16 mouse cellular contexts compared by ENCODE assay signal in the genomic region with DNA sequence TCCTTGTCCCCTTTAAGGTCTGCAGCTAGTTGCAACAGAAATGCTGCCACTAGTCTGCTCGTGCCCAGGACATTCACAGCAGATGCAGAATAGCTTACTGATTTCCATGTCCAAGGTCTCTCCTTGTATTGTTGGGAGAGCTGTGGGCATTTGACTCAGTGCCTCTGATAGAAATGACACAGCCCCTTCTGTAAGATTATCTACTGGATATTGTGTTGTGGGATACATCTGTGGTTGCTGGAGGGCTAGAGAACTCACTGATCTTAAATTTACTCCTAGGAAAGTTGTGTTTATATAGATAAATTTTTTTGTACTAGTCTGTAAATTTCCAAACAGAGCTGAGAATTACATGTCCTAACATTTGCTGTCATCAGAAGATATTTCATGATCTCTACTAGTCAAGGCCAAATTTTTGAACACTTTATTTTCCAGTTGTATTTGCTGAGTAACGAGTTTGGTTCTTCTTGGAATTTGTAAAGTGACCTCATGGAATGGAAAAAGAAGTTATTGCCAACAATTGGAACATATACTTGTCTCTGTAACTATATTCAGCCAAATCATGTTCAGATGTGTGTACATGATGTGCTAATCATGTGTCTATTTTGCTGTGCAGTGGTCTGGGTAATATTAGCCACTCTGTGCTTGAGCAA.
DNase-seq lines count a peak whose midpoint lies in the region; ATAC-seq and TF ChIP-seq lines count a peak whose summit lies in the region.
"Had no signal": no experiment of that assay in that cellular context is flagged by ENCODE, and none has a peak within 500 bp of the region (broad histone marks: within the 10 kb centered on the region; RNA-seq: fewer than 3 reads in every experiment).

No protein-coding gene starts in this region.

- peak overlapping the region; percentile 78 for H3K27ac ChIP-seq in gastrocnemius, adult 2 months
- H3K27ac ChIP-seq in lung, postnatal 0 days (ENCODE audit: low read length): peak overlapping the region; percentile 77
- H3K27ac ChIP-seq: heart, adult 2 months; hindbrain, embryonic 14.5 days; limb, embryonic 12.5 days; liver, embryonic 13.5 days had no signal

- no peak for TF ChIP-seq CTCF in gastrocnemius, adult 2 months (IDR thresholded peaks at IDR 0.05)
- TF ChIP-seq CTCF in lung, postnatal 0 days (IDR thresholded peaks at IDR 0.05): no peak

- H3K27me3 ChIP-seq in lung, postnatal 0 days (replicated peaks; ENCODE audit: insufficient read depth, low read length): no peaks in the 10 kb centered on the region
- H3K27me3 ChIP-seq: limb, embryonic 12.5 days; liver, embryonic 13.5 days had no signal

- TF ChIP-seq EP300 in lung, postnatal 0 days (IDR thresholded peaks at IDR 0.05): peak; percentile 55

- peak; percentile 66 for ATAC-seq in lung, postnatal 0 days
- ATAC-seq: forebrain, embryonic 16.5 days; intestine, embryonic 16.5 days had no signal

- H3K9ac ChIP-seq in lung, postnatal 0 days (replicated peaks; ENCODE audit: low read depth): no peak overlapping the region
- H3K9ac ChIP-seq: hindbrain, embryonic 14.5 days; limb, embryonic 12.5 days; liver, embryonic 13.5 days had no signal

- WGBS in lung, postnatal 0 days: 53% methylated on average over 2 of the region's 2 CpGs

- H3K4me3 ChIP-seq in gastrocnemius, adult 2 months: no peak overlapping the region
- H3K4me3 ChIP-seq in lung, postnatal 0 days (ENCODE audit: low read depth, low read length): no peak overlapping the region
- H3K4me3 ChIP-seq: erythroblast, embryonic 14.5 days; heart, adult 2 months; limb, embryonic 12.5 days; liver, embryonic 13.5 days had no signal

- H3K4me2 ChIP-seq in lung, postnatal 0 days (replicated peaks; ENCODE audit: low read depth, low read length): no peak overlapping the region
- H3K4me2 ChIP-seq: hindbrain, embryonic 14.5 days; limb, embryonic 12.5 days; liver, embryonic 13.5 days had no signal

- DNase-seq in gastrocnemius, adult 2 months: no peak
- DNase-seq in gastrocnemius, adult 8-10 months (ENCODE audit: low spot score in 2 of 2): no peak
- DNase-seq in lung, postnatal 0 days (ENCODE audit: low spot score): peak; percentile 87
- no peak for DNase-seq in lung, adult 18-20 months
- DNase-seq in adrenal gland, postnatal 10 days: peak; percentile 8
- no peak for DNase-seq in left cerebral cortex, postnatal 14 days (ENCODE audit: low spot score in 2 of 2)
- no peak for DNase-seq in gastrocnemius, postnatal 4 days (ENCODE audit: low spot score in 2 of 2)
- DNase-seq: cerebellum, postnatal 36 days; kidney, postnatal 10 days; liver, embryonic 13.5 days had no signal

- no peaks in the 10 kb centered on the region for H3K9me3 ChIP-seq in lung, postnatal 0 days (ENCODE audit: low read length)
- H3K9me3 ChIP-seq: limb, embryonic 12.5 days; liver, embryonic 13.5 days had no signal

- H3K4me1 ChIP-seq in lung, postnatal 0 days (ENCODE audit: insufficient read depth, low read depth, low read length): no peaks in the 10 kb centered on the region
- H3K4me1 ChIP-seq: limb, embryonic 12.5 days; liver, embryonic 13.5 days had no signal

- intact Hi-C loops in gastrocnemius, adult 2 months (cut with DNase I): no loop called here
- intact Hi-C loops in left cerebral cortex, postnatal 14 days (cut with DNase I): no loop called here

- H3K36me3 ChIP-seq in lung, postnatal 0 days (ENCODE audit: insufficient read depth, low read length): no peaks in the 10 kb centered on the region
- H3K36me3 ChIP-seq: liver, embryonic 13.5 days had no signal

Comparison
In these comparisons a context has a peak if more than half of its experiments do, and no peak if none do; other contexts are left out.
1. DNase-seq: peak in lung, postnatal 0 days (single experiment) and adrenal gland, postnatal 10 days (single experiment); none in gastrocnemius, adult 2 months (single experiment), gastrocnemius, adult 8-10 months (0 of 2), lung, adult 18-20 months (0 of 2), left cerebral cortex, postnatal 14 days (0 of 2) and gastrocnemius, postnatal 4 days (0 of 2).